Mouse (Mus musculus): Measurements from ENCODE around the gene Tbc1d4. TPM values are rescaled to one million over a fixed set of nuclear protein-coding genes. Genes with fewer than 3 reads are reported as not detected.

Gene Tbc1d4
- total and polyA plus RNA-seq, 3 experiments = 20.6 to 72.9 (median 71.0) TPM

DNA sequence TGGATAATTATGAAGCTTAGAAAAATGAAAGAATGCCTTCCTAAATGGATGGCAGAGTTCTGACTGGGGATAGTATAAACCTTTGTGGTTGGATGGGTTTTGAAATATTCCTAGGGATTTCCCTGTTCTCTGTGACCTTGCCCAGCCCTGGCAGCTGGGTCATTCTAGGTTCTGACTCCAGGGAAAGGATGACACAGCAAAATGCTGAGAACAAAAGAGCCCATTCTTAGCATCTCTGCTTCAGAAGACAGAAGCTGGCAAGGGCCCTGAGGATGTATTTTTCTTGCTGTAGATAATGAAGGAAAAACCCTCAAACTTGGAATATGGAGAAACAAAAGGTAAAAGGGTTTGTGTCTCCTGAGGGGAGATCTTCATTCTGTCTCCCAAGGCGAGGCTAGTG, 4.2 kb upstream of the Tbc1d4 start (continued):
- no peak for TF ChIP-seq MYC (IDR thresholded peaks at IDR 0.05; ENCODE audit: low read depth, low read length)

DNA sequence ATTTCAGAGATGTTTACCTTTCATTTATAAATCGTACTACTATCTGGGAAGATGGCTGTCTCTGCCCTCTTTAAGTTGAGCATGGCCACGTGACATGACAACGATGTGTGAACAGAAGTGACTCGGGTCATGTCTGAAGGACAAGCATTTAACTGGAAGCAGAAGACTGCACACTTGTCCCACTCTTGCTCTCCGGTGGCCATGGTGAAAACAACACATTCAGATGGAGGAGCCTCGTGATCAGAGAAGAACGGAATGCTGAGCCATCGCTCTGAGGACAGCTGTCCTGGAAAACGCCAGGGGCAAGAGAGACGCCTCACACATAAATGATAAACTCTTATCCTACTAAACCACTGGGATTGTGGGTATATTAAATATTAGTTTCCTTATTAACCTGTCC, 1.7 kb upstream of the Tbc1d4 start:
- H3K9ac ChIP-seq (ENCODE audit: insufficient read depth, low read depth) = no peak overlapping the region
- no peaks in the 10 kb centered on the region for H3K79me2 ChIP-seq (replicated peaks; ENCODE audit: control insufficient read depth, extremely low read depth, insufficient read depth, poor library complexity, severe bottlenecking)
- H3K4me1 ChIP-seq (ENCODE audit: control insufficient read depth in 1 of 2, insufficient read depth in 2 of 2) = peaks cover 0 to 22% of the 10 kb centered on the region in 2 experiments; a peak in 2 of 4 replicates
- dilution Hi-C loops (cut with MboI; ENCODE audit: extremely low pct_ligation_motif_present, extremely low pct_unique_long_range_greater_than_20kb, low sequenced_read_pairs) = no loop called here
- H3K9me3 ChIP-seq (replicated peaks; ENCODE audit: low read length) = no peaks in the 10 kb centered on the region
- no peak overlapping the region for H3K4me2 ChIP-seq (ENCODE audit: insufficient read depth, low read depth, poor library complexity, severe bottlenecking)
- TF ChIP-seq MAX (IDR thresholded peaks at IDR 0.05; ENCODE audit: low read length) (no peak), MEF2A (IDR thresholded peaks at IDR 0.05; ENCODE audit: borderline replicate concordance, low read depth, low read length) (no peak), NELFE (IDR thresholded peaks at IDR 0.05; ENCODE audit: low read depth, low read length) (no peak), TCF12 (IDR thresholded peaks at IDR 0.05; ENCODE audit: low read depth, low read length) (no peak), ETS1 (conservative IDR thresholded peaks at IDR 0.05; ENCODE audit: low read depth, low read length) (no peak), UBTF (IDR thresholded peaks at IDR 0.05; ENCODE audit: low read depth, low read length) (no peak), CHD1 (IDR thresholded peaks at IDR 0.05; ENCODE audit: low read depth, low read length) (no peak), MXI1 (IDR thresholded peaks at IDR 0.05; ENCODE audit: low read depth, low read length) (no peak), CHD2 (IDR thresholded peaks at IDR 0.05; ENCODE audit: low read length) (no peak), TBP (conservative IDR thresholded peaks at IDR 0.05; ENCODE audit: low read depth, low read length) (no peak), GABPA (IDR thresholded peaks at IDR 0.05; ENCODE audit: insufficient replicate concordance, low read depth, low read length) (no peak), IRF4 (IDR thresholded peaks at IDR 0.05; ENCODE audit: low read depth, low read length) (no peak), USF1 (IDR thresholded peaks at IDR 0.05; ENCODE audit: low read depth, low read length) (no peak), POLR2A (IDR thresholded peaks at IDR 0.05; ENCODE audit: low read depth, low read length) (no peak), USF2 (conservative IDR thresholded peaks at IDR 0.05; ENCODE audit: low read depth, low read length) (no peak)
- no peak for DNase-seq (ENCODE audit: extremely low read depth)
- H3K36me3 ChIP-seq (replicated peaks in 1 of 2; ENCODE audit: control insufficient read depth in 1 of 2, insufficient read depth in 1 of 2, low read length in 1 of 2) = no peaks in the 10 kb centered on the region
- no peaks in the 10 kb centered on the region for H3K27me3 ChIP-seq (replicated peaks)
- in situ Hi-C loops (cut with MboI; ENCODE audit: low pct_ligation_motif_present, low pct_unique_long_range_greater_than_20kb, low sequenced_read_pairs) = no loop called here
- H3K4me3 ChIP-seq (replicated peaks in 1 of 3; ENCODE audit: low read depth in 2 of 3, low read length in 2 of 3, poor library complexity in 1 of 3) = no peak overlapping the region
- H3K27ac ChIP-seq (ENCODE audit: insufficient read depth, low read depth) = no peak overlapping the region

DNA sequence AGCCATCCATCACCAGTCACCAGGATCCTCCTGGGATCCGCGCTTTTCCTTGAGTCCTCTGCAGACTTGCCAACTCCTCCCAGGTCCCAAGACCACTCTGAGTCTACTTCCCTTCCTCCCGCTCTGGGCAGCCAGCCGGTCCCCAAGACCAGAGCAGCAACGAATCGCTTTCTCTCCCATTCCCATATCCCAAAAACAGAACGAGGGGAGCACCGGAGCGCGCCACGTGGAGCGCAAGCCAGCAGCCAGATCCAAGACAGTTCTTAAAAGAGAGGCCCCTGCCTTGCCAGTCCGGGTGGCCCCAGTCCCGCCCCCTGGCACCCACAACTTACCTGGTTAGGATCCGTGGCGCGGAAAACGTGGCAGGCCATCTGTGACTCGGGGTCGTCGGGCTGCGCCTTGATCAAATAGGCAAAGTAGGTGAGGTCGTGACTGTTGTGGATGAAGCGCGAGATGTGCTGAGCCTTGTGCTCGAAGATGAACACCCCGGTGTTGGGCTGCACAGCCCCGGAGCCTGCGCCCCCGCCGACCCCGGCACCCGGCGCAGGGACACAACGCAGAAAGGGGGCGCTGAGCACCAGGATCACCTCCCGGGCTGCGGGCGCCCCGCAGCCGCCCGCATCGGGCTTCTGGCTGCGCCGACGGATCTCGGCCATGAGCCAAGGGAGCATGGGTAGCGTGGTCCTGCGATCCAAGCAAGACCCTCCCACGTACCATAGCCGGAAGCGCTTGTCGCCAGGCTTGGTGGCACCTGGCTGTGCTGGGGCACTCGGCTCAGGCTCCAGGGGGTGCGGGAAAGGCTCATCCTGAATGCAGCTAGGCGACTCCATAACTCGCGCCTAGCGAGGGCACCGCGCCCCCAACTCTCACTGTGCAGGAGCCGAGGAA, 1.1 kb downstream of the Tbc1d4 start:
- Histone ChIP-seq H3K79me2 (replicated peaks; ENCODE audit: control insufficient read depth, extremely low read depth, insufficient read depth, poor library complexity, severe bottlenecking) (no peaks in the 10 kb centered on the region), H3K36me3 (replicated peaks in 1 of 2; ENCODE audit: control insufficient read depth in 1 of 2, insufficient read depth in 1 of 2, low read length in 1 of 2) (peaks cover 0 to 6% of the 10 kb centered on the region in 2 experiments), H3K4me3 (replicated peaks in 1 of 3; ENCODE audit: low read depth in 2 of 3, low read length in 2 of 3, poor library complexity in 1 of 3) (peak overlapping the region; percentile 48 to 90 (median 80)), H3K9ac (ENCODE audit: insufficient read depth, low read depth) (peak overlapping the region; percentile 38), H3K27ac (ENCODE audit: insufficient read depth, low read depth) (no peak overlapping the region), H3K9me3 (replicated peaks; ENCODE audit: low read length) (no peaks in the 10 kb centered on the region), H3K4me2 (ENCODE audit: insufficient read depth, low read depth, poor library complexity, severe bottlenecking) (peak overlapping the region; percentile 69), H3K27me3 (replicated peaks) (no peaks in the 10 kb centered on the region), H3K4me1 (ENCODE audit: control insufficient read depth in 1 of 2, insufficient read depth in 2 of 2) (peaks cover 0 to 31% of the 10 kb centered on the region in 2 experiments; a peak in 2 of 4 replicates)
- in situ Hi-C loops (cut with MboI; ENCODE audit: low pct_ligation_motif_present, low pct_unique_long_range_greater_than_20kb, low sequenced_read_pairs) = loop anchor here (5.0 kb wide), 1 partner anchor 96 kb away; no protein-coding TSS in a partner anchor
- dilution Hi-C loops (cut with MboI; ENCODE audit: extremely low pct_ligation_motif_present, extremely low pct_unique_long_range_greater_than_20kb, low sequenced_read_pairs) = no loop called here
- DNase-seq (ENCODE audit: extremely low read depth) = peak; percentile 29
- no peak for TF ChIP-seq TBP (conservative IDR thresholded peaks at IDR 0.05; ENCODE audit: low read depth, low read length)
- TF ChIP-seq BHLHE40 (IDR thresholded peaks at IDR 0.05; ENCODE audit: low read depth, low read length) = no peak
- TF ChIP-seq CHD1 (IDR thresholded peaks at IDR 0.05; ENCODE audit: low read depth, low read length) = no peak
- TF ChIP-seq E2F4 (IDR thresholded peaks at IDR 0.05; ENCODE audit: insufficient replicate concordance, low read depth, low read length) = no peak
- TF ChIP-seq MAZ (IDR thresholded peaks at IDR 0.05; ENCODE audit: low read depth, low read length) = no peak
- TF ChIP-seq SMC3 (IDR thresholded peaks at IDR 0.05; ENCODE audit: low read depth, low read length) = no peak
- no peak for TF ChIP-seq JUN (IDR thresholded peaks at IDR 0.05; ENCODE audit: insufficient read depth, low read depth, low read length)
- TF ChIP-seq KAT2A (IDR thresholded peaks at IDR 0.05; ENCODE audit: insufficient replicate concordance, low read length) = no peak
- TF ChIP-seq IRF4 (IDR thresholded peaks at IDR 0.05; ENCODE audit: low read depth, low read length) = no peak
- no peak for TF ChIP-seq USF1 (IDR thresholded peaks at IDR 0.05; ENCODE audit: low read depth, low read length)
- TF ChIP-seq UBTF (IDR thresholded peaks at IDR 0.05; ENCODE audit: low read depth, low read length) = no peak
- no peak for TF ChIP-seq USF2 (conservative IDR thresholded peaks at IDR 0.05; ENCODE audit: low read depth, low read length)
- no peak for TF ChIP-seq GABPA (IDR thresholded peaks at IDR 0.05; ENCODE audit: insufficient replicate concordance, low read depth, low read length)
- TF ChIP-seq TCF12 (IDR thresholded peaks at IDR 0.05; ENCODE audit: low read depth, low read length) = no peak
- TF ChIP-seq CTCF (conservative IDR thresholded peaks at IDR 0.05 in 1 of 2, IDR thresholded peaks at IDR 0.05 in 1 of 2; ENCODE audit: low read depth in 2 of 2, low read length in 2 of 2) = no peak
- no peak for TF ChIP-seq RAD21 (IDR thresholded peaks at IDR 0.05; ENCODE audit: low read depth, low read length)

Measured in CH12.LX (cell line).